Mouse (Mus musculus): ENCODE measurements around the gene Gnas.

Gene Gnas

DNA sequence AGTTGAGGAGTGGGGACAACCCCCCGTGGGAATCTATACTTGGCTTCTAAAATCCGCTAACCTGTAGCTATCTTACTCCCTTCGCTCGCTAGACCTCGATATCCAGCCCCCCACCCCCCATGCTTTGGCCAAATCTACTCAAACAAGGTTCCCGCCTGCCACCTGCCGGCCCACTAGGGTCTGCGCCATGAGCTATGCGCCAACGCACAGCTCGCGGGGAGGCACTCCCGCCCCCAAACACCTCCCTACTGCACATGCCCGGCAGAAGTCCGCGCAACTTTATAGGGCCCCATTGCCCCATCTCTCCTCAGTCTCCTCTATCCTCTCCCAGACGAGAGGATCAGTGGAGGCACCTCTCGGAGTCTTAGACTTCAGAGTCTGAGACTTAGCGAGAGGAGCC, at the start of gene Gnas:
Gnas (plus strand) TSS at position 310 of the 400 bp plus-strand sequence.
- DNase-seq (ENCODE audit: extremely low read depth, low read depth, low spot score), result no peak

- no peak for DNase-seq (ENCODE audit: extremely low read depth, low read depth, low spot score)
These were observed 41.7 kb upstream of the Gnas start for GRCm38 (mm10) chr2:174242431-174242830.

GRCm38 (mm10) chr2:174251963-174252362, 32.2 kb upstream of the Gnas start:
- no peak for DNase-seq (ENCODE audit: extremely low read depth, low read depth, low spot score)

GRCm38 (mm10) chr2:174257312-174257711, 26.8 kb upstream of the Gnas start:
- DNase-seq (ENCODE audit: extremely low read depth, low read depth, low spot score), result no peak

GRCm38 (mm10) chr2:174260004-174260403, 24.1 kb upstream of the Gnas start:
- DNase-seq (ENCODE audit: extremely low read depth, low read depth, low spot score), result no peak

DNA sequence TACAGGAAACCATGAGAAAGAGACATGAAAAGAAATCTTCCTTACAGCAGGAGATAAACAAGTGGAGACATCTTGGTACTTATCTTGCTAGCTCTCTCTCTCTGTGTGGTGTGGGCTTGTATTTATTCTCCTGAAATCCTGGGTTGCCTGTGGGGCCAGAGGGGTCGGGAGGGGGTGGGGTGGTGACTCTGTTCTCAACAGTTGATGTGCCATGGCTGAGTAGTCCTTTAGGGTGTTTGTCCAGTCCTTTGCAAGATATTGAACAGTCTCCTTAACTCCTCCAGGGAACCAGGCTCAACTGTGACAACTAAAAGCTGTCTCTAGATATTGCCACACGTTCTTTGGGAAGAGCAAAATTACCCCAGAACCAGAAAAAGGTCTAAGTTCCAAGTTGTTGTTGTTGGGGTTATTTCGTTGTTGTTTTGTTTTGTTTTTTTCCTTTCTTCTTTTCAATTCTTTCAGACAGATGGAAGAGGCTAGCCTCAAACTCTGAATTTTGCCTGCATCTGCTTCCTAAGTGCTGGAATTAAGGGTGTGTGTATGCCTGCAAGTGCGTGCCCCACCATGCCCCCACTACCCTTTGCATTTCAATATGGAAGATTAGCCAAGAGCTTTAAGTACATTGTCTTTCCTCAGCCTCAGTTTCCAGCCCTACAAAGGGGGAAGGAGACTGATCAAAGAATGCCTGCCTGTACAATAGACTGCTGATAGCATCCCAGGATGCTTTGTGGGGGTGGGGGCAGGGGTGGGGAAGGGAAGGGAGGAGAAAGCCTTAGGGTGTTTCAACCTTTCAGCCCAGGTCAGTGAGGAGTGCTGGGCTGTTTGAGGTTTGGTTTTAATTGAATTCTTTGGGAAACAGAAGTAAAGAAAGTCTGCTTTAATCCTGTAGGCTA, 23.0 kb upstream of the Gnas start:
- no peak for DNase-seq (ENCODE audit: extremely low read depth, low read depth, low spot score)

GRCm38 (mm10) chr2:174261801-174262200, 22.3 kb upstream of the Gnas start:
- no peak for DNase-seq (ENCODE audit: extremely low read depth, low read depth, low spot score)

DNA sequence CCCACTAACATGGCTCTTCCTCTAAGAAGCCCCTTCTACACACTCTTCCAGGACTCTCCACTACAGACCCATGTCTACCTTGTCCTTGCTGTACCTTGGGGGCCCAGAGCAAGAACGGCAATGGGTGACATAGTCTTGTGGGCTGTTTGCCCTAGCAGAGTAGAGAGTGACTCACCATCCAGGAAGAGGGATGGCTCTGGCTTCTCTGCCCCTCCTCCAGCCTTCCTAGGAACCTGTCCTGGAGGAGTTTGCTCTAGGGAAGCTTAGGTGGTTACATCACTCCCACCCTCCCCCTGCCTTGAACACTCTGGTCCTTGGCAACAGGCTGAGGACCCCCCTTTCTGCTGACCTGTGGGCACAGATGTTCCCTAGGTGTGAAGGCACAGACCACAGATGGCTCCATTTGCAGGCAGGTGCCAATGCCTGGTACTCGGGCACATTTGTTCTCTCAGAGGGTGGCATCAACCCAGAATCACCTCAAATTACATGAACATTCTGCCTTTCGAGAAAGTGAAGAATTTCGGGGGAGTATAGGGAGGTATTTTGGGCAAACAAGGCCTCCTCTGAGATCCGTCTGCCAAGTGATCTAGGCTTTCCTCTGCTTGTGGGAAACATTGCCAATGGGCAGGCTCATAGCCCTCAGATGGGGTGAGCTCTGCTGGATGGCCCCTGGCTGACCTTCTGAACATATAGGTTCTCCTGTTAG, 20.9 kb upstream of the Gnas start:
- DNase-seq (ENCODE audit: extremely low read depth, low read depth, low spot score), result no peak

- DNase-seq (ENCODE audit: extremely low read depth, low read depth, low spot score), result no peak
These were observed 19.9 kb upstream of the Gnas start for GRCm38 (mm10) chr2:174264248-174264647.

DNA sequence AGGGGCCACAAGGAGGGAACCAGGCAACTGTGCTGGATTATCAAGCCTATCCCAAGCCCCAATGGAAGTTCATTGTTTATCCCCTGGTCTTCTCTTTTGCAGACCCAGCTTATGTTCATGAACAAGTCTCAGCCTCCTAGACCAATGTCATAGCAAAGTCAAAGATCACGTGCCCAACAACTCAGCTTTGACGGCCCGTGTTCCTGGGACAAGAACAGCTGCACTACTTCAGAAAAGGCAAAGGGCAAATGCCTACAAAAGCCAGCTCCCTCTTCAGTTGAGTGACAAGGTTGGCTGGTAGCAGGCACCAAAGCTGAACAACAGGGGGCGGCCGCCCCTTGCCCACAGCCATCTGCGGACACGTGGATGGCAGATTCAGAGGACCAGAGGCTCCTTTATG, 13.7 kb upstream of the Gnas start:
- DNase-seq (ENCODE audit: extremely low read depth, low read depth, low spot score), result no peak

DNA sequence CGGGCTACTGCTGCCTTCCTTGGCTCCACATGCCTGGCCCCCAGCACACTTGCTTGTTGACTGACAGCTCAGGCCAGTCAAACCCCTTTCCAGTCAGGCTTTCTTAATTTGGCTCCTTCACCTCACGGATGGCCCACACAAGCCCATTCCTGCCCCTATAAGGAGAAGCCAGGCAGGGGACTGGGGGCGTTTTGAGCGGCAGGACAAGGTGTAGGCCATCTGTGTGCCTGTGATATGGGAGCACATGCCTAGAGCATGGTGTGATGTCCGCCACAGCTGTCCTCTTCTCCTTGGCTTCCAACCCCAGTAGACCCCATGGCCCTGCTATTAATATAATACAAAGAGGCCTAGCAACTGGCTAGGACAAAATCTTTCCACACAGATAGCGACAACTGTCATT, 12.7 kb upstream of the Gnas start:
- DNase-seq (ENCODE audit: extremely low read depth, low read depth, low spot score), result no peak

DNA sequence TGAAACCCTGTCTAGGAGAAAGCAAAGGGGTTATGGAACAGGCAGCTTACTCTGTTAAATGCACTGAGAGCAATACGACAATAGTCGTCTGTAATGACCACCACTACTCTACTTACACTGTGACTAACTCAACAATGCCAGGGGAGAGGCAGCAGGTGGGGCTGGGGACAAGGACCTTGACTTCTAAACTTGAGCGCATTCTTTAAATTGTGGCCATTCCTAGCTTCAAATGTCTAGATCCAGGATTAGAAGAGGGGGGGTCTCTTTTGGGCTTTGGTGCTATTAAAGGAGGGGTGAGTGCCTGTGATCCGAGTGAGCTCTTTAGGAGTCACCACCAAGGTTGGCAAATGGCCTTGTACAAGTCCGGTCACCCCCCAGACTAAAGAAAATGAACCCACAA, 11.0 kb upstream of the Gnas start:
- no peak for DNase-seq (ENCODE audit: extremely low read depth, low read depth, low spot score)

DNA sequence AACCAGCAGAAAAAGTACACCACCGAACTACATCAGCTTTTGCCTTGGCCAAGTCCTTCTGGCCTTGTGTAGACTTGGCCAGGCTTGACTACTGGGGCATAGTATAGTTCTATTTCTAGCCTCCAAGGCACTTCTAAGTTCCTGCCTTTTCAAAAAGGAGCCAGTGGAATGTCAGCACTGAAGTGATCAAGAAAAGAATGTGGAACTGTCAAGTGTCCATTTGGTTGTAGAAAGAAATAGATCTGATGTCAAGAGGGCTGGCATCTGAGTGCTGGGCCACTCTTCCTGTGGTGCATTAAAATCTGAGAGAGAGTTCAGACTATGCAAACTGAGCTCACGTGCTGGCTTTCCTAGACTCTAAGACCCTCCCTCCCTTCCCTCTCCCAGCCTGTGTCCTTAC, 10.2 kb upstream of the Gnas start:
- no peak for DNase-seq (ENCODE audit: extremely low read depth, low read depth, low spot score)

DNA sequence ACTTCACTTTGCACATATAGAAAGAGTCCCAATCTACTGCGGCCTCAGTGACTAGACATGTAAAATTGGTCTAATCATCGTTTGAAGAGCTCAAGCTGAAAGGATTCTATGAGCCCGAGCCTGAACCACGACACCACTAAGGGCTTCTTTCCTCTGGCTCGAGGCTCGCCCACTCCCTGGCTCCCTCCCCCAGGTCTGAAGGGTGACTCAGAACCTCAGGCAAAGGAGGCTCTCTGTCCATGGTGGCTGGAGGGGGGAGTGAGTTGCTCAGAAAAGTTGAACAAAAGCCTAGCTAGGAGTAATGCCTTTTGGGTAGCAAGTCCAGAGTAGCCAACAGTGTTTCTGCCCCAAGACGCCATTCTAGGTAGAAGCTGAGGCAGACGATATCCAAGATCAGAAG, 4.3 kb upstream of the Gnas start:
- DNase-seq (ENCODE audit: extremely low read depth, low read depth, low spot score), result no peak

DNA sequence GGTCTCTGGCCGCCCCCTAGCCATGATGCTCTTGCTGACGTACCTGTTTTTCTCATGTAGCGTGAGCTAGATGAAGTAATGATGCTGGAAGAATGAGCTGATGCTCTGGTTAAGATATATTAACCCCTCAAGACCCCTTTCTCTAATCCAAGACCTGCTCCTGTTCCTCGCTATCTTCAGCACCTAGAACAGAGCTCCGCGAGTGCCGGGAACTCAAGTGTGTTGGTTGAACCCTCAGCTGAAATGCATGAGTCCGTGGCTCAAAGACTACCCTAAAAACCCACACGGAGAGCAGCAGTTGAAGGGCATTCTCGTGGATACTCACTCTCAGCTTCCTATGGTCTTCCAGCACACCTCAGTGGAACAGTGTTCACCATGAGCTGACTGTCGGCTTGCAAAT, 779 bp upstream of the Gnas start:
- DNase-seq (ENCODE audit: extremely low read depth, low read depth, low spot score), result no peak

DNA sequence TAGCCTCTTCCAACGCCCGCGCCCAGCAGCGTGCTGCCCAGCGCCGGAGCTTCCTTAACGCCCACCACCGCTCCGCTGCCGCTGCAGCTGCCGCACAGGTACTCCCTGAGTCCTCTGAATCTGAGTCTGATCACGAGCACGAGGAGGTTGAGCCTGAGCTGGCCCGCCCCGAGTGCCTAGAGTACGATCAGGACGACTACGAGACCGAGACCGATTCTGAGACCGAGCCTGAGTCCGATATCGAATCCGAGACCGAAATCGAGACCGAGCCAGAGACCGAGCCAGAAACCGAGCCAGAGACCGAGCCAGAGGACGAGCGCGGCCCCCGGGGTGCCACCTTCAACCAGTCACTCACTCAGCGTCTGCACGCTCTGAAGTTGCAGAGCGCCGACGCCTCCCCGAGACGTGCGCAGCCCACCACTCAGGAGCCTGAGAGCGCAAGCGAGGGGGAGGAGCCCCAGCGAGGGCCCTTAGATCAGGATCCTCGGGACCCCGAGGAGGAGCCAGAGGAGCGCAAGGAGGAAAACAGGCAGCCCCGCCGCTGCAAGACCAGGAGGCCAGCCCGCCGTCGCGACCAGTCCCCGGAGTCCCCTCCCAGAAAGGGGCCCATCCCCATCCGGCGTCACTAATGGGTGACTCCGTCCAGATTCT, 812 bp downstream of the Gnas start:
- no peak for DNase-seq (ENCODE audit: extremely low read depth, low read depth, low spot score)

GRCm38 (mm10) chr2:174285921-174286470, 1.9 kb downstream of the Gnas start:
- DNase-seq (ENCODE audit: extremely low read depth, low read depth, low spot score), result no peak

DNA sequence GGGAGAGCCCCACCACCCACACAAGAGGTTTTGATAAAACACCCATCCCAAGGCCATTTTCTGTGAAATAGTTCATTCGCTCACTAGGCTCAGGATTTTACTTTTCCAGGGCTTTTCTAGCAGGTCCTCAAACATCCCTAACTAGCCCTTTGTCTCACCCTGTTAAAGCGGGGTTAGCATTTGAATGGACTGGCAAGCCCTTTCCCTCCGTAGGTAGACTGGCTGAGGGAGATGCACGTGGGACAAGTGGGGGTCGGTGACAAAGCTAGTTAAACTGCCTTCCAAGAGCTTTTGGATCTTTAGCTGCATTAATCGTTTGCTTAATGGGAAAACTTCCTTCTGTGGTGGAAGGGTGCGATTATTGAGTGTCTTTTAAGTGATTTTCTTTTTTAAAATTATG, 3.8 kb downstream of the Gnas start:
- no peak for DNase-seq (ENCODE audit: extremely low read depth, low read depth, low spot score)

GRCm38 (mm10) chr2:174288673-174289430, 4.7 kb downstream of the Gnas start:
- DNase-seq (ENCODE audit: extremely low read depth, low read depth, low spot score), result no peak

DNA sequence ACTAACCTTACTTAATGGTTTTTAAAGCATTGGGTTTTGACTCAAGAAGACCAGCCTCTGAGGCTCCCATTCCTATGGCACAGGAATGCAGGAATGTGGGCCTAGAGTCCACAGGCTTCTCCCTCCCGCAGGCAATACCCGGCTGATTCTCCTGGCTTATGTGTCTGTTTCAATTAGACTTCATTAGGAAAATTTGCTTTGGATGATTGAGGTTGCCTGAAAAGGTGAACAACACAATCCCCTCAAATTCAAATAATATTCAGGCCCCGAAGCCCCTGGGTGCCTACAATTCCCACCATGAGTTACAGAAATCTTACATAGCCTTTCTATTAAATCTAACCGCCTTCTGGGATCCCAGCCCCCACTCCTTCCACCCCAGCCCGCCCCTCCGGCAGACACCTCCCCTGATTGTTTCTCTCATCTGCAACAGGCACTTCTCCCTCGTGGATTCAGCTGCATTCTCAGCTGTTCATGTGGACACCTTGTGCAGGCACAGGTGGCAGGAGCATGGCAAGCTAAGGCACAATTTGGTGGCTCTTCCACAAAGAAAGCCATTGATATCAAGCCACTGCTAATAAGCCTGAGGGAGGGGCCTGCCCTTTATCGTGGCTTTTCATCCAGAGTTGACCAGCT, 7.0 kb downstream of the Gnas start:
- no peak for DNase-seq (ENCODE audit: extremely low read depth, low read depth, low spot score)

All from fat pad, adult 2 months (tissue).